Mouse (Mus musculus): ENCODE results near the gene Tmem186. TPM values are rescaled to one million over a fixed set of nuclear protein-coding genes. Genes with fewer than 3 reads are reported as not detected.

Tmem186 gene
- polyA plus RNA-seq, 1 experiment from 2014 or later: 16.9 TPM

GRCm38 (mm10) chr16:8643855-8644254 lies 6.3 kb upstream of the Tmem186 start:
- H3K27ac ChIP-seq (ENCODE audit: poor library complexity, severe bottlenecking): no peak overlapping the region
- H3K27me3 ChIP-seq (replicated peaks): no peaks in the 10 kb centered on the region
- H3K4me3 ChIP-seq: no peak overlapping the region
- peaks cover 14% of the 10 kb centered on the region for H3K4me1 ChIP-seq (replicated peaks)
- ATAC-seq (ENCODE audit: insufficient number of reproducible peaks, low FRiP score): peak; percentile 58
- H3K4me2 ChIP-seq: no peak overlapping the region
- WGBS: 66% methylated on average over 2 of the region's 2 CpGs
- H3K36me3 ChIP-seq: peaks cover 61% of the 10 kb centered on the region
- no peak overlapping the region for H3K9ac ChIP-seq
- no peaks in the 10 kb centered on the region for H3K9me3 ChIP-seq (replicated peaks)

GRCm38 (mm10) chr16:8639466-8640191 lies 2.1 kb upstream of the Tmem186 start:
- peaks cover 34% of the 10 kb centered on the region for H3K4me1 ChIP-seq (replicated peaks)
- WGBS: 72% methylated on average over 11 of the region's 11 CpGs

DNA sequence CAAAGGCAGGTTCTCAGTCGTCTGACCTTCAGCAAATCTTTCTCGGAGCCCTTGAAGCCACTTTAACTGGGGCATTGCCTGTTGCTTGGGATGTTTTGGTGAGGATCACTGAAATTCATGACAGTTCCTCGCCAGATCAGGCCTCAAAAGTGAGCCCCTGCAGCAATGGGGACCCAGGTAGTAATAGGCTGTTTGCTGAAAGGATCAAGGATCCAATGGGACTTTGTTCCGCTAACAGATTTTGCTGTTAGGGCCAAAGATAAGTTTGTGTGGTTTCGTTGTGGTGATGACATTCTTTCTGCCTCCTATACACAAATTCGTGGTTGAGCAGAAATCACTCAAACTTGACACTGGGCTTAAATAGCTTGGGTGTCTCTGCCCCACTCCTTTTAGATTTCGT lies 619 bp upstream of the Tmem186 start:
- 37% methylated on average over 7 of the region's 7 CpGs for WGBS
- Histone ChIP-seq H3K9me3 (replicated peaks) (no peaks in the 10 kb centered on the region), H3K4me1 (replicated peaks) (peaks cover 34% of the 10 kb centered on the region), H3K27ac (ENCODE audit: poor library complexity, severe bottlenecking) (peak overlapping the region; percentile 82), H3K27me3 (replicated peaks) (no peaks in the 10 kb centered on the region), H3K4me2 (peak overlapping the region; percentile 90), H3K9ac (peak overlapping the region; percentile 84), H3K4me3 (peak overlapping the region; percentile 87), H3K36me3 (peaks cover 26% of the 10 kb centered on the region)
- no peak for ATAC-seq (ENCODE audit: insufficient number of reproducible peaks, low FRiP score)

More at GRCm38 (mm10) chr16:8639466-8640191, 2.1 kb upstream of the Tmem186 start:
- no peak overlapping the region for H3K4me3 ChIP-seq
- H3K27ac ChIP-seq (ENCODE audit: poor library complexity, severe bottlenecking): no peak overlapping the region
- no peak overlapping the region for H3K9ac ChIP-seq
- H3K4me2 ChIP-seq: no peak overlapping the region
- ATAC-seq (ENCODE audit: insufficient number of reproducible peaks, low FRiP score): no peak
- peaks cover 35% of the 10 kb centered on the region for H3K36me3 ChIP-seq
- no peaks in the 10 kb centered on the region for H3K9me3 ChIP-seq (replicated peaks)
- no peaks in the 10 kb centered on the region for H3K27me3 ChIP-seq (replicated peaks)

- Histone ChIP-seq H3K4me2 (peak overlapping the region; percentile 90), H3K4me1 (replicated peaks) (peaks cover 34% of the 10 kb centered on the region), H3K27ac (ENCODE audit: poor library complexity, severe bottlenecking) (peak overlapping the region; percentile 82), H3K9ac (peak overlapping the region; percentile 84), H3K9me3 (replicated peaks) (no peaks in the 10 kb centered on the region), H3K4me3 (peak overlapping the region; percentile 87), H3K36me3 (peaks cover 29% of the 10 kb centered on the region), H3K27me3 (replicated peaks) (no peaks in the 10 kb centered on the region)
- WGBS: 1% methylated on average over 13 of the region's 13 CpGs
- ATAC-seq (ENCODE audit: insufficient number of reproducible peaks, low FRiP score): peak; percentile 27; the same call in 1 of the 2 replicates
These were observed 670 bp downstream of the Tmem186 start for GRCm38 (mm10) chr16:8636867-8637216.

- no peak for ATAC-seq (ENCODE audit: insufficient number of reproducible peaks, low FRiP score)
- no peak overlapping the region for H3K4me3 ChIP-seq
- H3K4me2 ChIP-seq: no peak overlapping the region
- H3K4me1 ChIP-seq (replicated peaks): peaks cover 9% of the 10 kb centered on the region
- 79% methylated on average over 5 of the region's 5 CpGs for WGBS
- no peaks in the 10 kb centered on the region for H3K9me3 ChIP-seq (replicated peaks)
- no peak overlapping the region for H3K9ac ChIP-seq
- H3K36me3 ChIP-seq: peaks cover 40% of the 10 kb centered on the region
- H3K27ac ChIP-seq (ENCODE audit: poor library complexity, severe bottlenecking): no peak overlapping the region
- H3K27me3 ChIP-seq (replicated peaks): no peaks in the 10 kb centered on the region
These were observed 6.1 kb downstream of the Tmem186 start for GRCm38 (mm10) chr16:8631428-8631827.

GRCm38 (mm10) chr16:8630419-8630818 lies 7.1 kb downstream of the Tmem186 start:
- Histone ChIP-seq H3K9ac (no peak overlapping the region), H3K4me1 (replicated peaks) (no peaks in the 10 kb centered on the region), H3K4me2 (no peak overlapping the region), H3K9me3 (replicated peaks) (no peaks in the 10 kb centered on the region), H3K27me3 (replicated peaks) (no peaks in the 10 kb centered on the region), H3K27ac (ENCODE audit: poor library complexity, severe bottlenecking) (no peak overlapping the region), H3K4me3 (no peak overlapping the region), H3K36me3 (peaks cover 33% of the 10 kb centered on the region)
- 60% methylated on average over 2 of the region's 2 CpGs for WGBS
- ATAC-seq (ENCODE audit: insufficient number of reproducible peaks, low FRiP score): no peak

- Histone ChIP-seq H3K27me3 (replicated peaks) (no peaks in the 10 kb centered on the region), H3K9me3 (replicated peaks) (peaks cover 4% of the 10 kb centered on the region; the same call in 1 of the 2 replicates), H3K27ac (ENCODE audit: poor library complexity, severe bottlenecking) (no peak overlapping the region), H3K4me2 (no peak overlapping the region), H3K4me3 (no peak overlapping the region), H3K4me1 (replicated peaks) (no peaks in the 10 kb centered on the region), H3K36me3 (peaks cover 15% of the 10 kb centered on the region), H3K9ac (no peak overlapping the region)
- 80% methylated on average over 16 of the region's 16 CpGs for WGBS
- ATAC-seq (ENCODE audit: insufficient number of reproducible peaks, low FRiP score): no peak
These were observed 17.0 kb downstream of the Tmem186 start for GRCm38 (mm10) chr16:8620315-8621115.

- Histone ChIP-seq H3K4me2 (no peak overlapping the region), H3K36me3 (peaks cover 15% of the 10 kb centered on the region), H3K4me1 (replicated peaks) (no peaks in the 10 kb centered on the region), H3K9me3 (replicated peaks) (peaks cover 4% of the 10 kb centered on the region; the same call in 1 of the 2 replicates), H3K27ac (ENCODE audit: poor library complexity, severe bottlenecking) (no peak overlapping the region), H3K9ac (no peak overlapping the region), H3K27me3 (replicated peaks) (no peaks in the 10 kb centered on the region), H3K4me3 (no peak overlapping the region)
- no peak for ATAC-seq (ENCODE audit: insufficient number of reproducible peaks, low FRiP score)
- WGBS: 62% methylated on average over 10 of the region's 10 CpGs
These were observed 17.7 kb downstream of the Tmem186 start for GRCm38 (mm10) chr16:8619659-8620314.

DNA sequence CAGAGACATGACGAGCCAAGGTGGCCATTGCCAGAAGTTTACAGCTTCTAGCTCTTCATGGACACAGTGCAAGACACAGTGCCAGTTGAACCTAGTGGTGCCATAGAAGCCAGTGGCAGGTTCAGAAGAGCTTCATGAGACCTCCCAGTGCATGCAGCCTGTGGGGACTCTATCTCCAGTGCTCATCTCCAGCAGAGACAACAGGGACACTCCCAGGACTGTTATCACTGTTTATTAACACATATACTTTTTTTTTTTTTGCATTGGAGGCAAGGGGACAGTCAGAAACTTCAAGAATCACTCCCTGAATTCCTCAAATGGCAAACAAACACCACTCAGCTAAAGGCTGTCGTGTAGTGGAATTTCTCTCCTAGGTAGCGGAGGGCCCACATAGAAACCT lies 24.1 kb downstream of the Tmem186 start:
- H3K27me3 ChIP-seq (replicated peaks): no peaks in the 10 kb centered on the region
- H3K4me2 ChIP-seq: no peak overlapping the region
- H3K4me1 ChIP-seq (replicated peaks): no peaks in the 10 kb centered on the region
- no peaks in the 10 kb centered on the region for H3K9me3 ChIP-seq (replicated peaks)
- no peak overlapping the region for H3K27ac ChIP-seq (ENCODE audit: poor library complexity, severe bottlenecking)
- WGBS: 73% methylated on average over 3 of the region's 3 CpGs
- no peak overlapping the region for H3K9ac ChIP-seq
- peaks cover 36% of the 10 kb centered on the region for H3K36me3 ChIP-seq
- ATAC-seq (ENCODE audit: insufficient number of reproducible peaks, low FRiP score): no peak
- H3K4me3 ChIP-seq: no peak overlapping the region

DNA sequence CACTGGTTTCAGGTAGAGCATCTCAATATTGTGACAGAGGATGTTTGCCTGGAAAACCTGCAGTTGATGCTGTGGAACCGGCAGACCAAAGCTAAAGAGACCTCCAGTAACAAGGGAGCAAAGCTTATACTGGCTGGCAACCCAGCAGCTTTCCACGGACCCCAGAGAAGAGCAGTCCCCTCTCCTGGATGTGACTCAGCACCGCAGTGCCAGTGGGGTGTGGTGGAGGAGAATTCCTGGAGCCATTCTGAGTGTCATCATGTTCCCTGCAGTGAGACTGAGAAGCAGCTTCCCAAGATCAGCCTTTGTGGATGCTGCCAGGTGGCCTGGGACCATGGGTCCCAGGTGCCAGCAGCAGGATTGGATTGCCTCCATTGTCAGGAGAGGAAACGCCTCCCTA lies 24.5 kb downstream of the Tmem186 start:
- no peaks in the 10 kb centered on the region for H3K27me3 ChIP-seq (replicated peaks)
- WGBS: 72% methylated on average over 4 of the region's 4 CpGs
- H3K27ac ChIP-seq (ENCODE audit: poor library complexity, severe bottlenecking): no peak overlapping the region
- H3K4me2 ChIP-seq: no peak overlapping the region
- ATAC-seq (ENCODE audit: insufficient number of reproducible peaks, low FRiP score): no peak
- no peak overlapping the region for H3K4me3 ChIP-seq
- H3K36me3 ChIP-seq: peaks cover 33% of the 10 kb centered on the region
- no peaks in the 10 kb centered on the region for H3K4me1 ChIP-seq (replicated peaks)
- H3K9me3 ChIP-seq (replicated peaks): no peaks in the 10 kb centered on the region
- H3K9ac ChIP-seq: no peak overlapping the region
